Mouse (Mus musculus): ENCODE measurements at regions not wholly inside any gene's neighbourhood (a gene's known extent, or its start where the extent isn't known, plus 50 kb on each side); places are given as distances from the start of the nearest gene placed in this dataset.

DNA sequence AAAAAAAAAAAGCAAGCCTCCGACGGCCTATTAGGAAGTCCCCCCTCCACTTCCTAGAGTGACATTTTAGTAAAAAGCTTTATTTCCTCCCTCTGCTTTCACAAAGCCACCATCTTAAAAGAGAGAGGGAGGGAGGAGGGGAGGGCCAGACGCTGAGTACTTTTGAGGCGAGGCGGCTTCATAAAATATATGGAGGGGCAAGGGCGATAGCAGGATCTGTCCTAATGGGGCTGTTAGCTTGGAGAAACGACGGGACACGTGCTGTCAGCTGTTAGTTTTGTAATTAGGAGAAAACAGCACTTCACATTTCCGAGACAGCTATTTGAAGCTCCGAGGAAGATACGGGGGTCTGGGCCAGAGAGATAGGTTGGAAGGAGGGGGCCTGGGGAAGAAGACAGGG, 184.8 kb upstream of the 4931429L15Rik start:
- TF ChIP-seq CTCF (IDR thresholded peaks at IDR 0.05; ENCODE audit: low read depth, low read length) (no peak), GATA1 (IDR thresholded peaks at IDR 0.05; ENCODE audit: borderline replicate concordance, low read length) (no peak), TAL1 (conservative IDR thresholded peaks at IDR 0.05; ENCODE audit: low read depth, low read length) (no peak)
